Mouse (Mus musculus): ENCODE data around the gene Sumo1.

Sumo1 gene

DNA sequence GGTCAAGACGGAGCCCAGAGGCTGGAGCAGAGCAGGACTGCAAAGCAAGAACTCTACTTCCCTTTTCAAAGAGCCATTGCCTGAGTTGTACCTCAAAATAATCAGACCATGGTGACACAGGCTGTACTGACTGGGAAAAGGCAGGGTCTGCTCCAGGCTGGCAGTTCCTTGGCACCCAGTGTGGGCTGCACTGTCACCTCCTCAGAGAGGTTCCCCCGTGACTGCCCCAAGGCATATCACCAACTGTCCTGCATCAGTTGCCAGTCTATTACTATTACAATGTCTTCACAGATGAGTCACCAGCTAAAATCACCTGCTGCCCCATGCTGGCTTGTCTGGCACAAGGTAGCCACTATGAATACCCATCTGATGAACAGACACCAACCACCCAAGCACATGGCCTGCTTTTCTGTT, 77.0 kb downstream of the Sumo1 start:
- DNase-seq (ENCODE audit: low spot score) = no peak

DNA sequence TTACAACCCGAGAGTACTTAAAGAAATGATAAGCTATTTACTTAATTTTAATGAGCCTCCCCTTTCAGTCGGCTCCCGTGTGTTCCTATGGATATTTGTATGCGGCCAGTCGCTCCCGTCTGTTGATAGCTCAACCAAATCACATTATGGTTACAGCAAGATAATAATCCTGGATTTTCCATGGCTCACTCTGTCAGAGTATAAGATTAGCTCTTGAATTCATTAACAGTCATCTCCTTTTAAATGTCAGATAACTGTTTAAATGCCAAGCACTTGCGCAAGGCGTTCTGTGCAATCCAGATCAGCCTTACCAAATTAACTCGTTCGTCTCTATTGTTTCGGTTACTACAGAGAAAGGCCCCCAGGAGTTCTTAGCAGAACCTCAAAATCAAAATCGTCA, 77.8 kb downstream of the Sumo1 start:
- no peak for DNase-seq (ENCODE audit: low spot score)

DNA sequence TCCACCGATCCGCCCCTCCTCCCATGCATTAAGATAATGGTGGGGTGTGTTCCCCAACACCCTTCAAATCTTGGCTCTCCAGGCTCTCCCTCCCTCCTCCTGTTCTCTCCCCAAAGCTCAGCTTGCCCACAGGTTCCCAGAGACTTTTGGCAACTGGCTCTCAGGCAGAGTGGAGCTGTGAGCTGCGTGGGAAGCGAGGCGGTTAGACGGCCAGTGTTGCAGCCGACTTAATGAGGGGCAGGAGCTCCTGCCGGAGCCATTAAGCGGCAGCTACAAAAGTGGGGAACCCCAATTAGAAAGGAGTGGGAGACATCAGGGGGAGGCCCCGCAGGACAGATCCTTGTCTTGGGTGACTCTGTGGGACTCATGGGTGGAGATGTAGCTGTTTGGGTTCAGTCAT, 78.3 kb downstream of the Sumo1 start:
- DNase-seq (ENCODE audit: low spot score) = no peak

DNA sequence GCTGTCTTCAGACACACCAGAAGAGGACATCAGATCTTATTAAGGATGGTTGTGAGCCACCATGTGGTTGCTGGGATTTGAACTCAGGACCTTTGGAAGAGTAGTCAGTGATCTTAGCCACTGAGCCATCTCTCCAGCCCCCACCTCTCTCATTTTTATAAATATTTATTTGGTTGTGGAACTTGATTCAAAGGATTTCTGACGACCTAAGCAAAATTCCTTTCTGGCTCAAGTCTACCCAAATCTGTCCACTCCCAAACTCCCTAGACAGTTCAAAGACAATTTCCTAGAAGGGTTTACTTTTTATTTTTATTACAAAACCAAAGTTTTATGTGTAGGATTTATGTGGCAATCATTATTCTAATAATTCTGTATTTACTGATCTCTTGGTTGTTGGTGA, 81.4 kb downstream of the Sumo1 start:
- no peak for DNase-seq (ENCODE audit: low spot score)

DNA sequence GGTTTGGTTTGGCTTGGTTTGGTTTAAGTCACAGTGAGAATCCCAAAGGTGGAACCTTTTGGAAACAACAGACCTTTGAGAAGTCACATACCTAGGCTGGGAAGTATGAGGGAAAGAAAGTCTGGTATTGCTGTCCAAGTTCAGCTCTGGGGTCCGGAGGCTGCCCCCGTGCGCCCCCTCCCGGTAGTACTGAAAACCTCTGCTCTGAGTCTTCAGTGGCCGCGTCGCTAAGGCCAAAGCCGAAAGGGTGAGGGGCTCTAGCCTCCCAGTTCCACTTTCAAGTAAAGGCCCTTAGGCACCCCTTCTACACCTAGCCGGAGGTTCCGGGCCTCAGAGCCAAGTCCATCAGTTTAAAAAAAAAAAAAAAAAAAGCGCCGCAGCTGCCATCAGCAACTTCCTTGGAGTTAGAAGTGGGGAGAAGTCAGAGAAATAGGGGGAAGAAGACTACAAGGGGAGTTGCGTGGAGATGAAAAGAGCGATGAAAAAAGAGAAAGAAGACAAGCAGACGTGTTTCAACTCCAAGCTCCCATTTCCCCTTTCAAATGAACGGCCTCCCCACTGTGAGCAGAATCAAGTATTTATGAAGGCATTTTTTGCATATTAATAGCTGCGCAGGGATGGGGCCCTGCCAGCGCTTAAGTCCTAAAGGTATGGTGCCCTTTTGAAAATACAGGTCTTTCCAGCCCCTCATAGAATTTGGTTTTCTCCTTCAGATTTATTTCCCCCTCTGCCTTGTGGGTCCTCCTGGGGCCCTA, 85.8 kb downstream of the Sumo1 start:
- peak; percentile 83 for DNase-seq (ENCODE audit: low spot score)

DNA sequence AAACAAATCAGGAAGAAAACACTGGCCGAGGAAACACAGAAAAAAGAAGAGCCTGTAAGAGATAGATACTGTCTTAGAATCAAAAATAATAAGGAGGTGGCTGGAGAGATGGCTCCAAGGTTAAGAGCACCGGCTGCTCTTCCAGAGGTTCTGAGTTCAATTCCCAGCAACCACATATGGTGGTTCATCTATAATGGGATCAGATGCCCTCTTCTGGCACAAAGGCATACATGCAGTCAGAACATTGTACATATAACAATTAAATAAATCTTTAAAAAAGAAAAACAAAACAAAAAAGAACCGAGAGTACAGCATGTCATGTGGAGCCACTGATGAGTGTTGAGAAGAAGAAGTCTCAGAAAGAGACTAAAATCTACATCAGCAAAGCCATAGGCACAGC, 89.8 kb downstream of the Sumo1 start:
- DNase-seq (ENCODE audit: low spot score) = no peak

DNA sequence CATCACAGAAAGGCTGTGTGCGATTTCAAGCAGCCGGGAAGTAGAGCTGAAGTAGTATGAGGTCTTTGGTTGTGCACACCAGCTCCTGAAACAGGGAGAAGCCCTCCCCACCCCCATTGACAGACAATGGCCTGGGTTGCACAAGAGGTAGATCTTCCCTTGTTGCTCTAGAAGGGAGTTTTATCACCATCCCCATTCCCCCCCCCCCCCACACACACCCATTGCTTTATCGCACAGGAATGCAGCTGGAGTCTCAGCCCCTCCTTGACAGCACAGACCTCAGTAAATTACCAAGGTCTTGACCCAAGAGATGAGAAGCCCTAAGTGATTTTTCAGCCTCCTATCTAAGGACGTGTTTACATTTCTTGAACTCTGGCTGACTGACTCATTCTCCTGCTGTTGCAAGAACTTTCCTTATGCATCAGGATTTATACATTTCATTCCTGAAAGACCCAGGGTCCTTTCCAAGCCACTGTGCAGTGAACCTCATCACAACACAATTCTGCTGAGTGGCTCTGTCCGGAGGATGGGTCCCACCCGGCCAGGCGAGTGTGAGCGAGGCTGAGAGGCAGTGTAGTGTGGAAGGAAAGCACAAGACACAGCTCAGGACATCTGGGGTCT, 90.4 kb downstream of the Sumo1 start:
- DNase-seq (ENCODE audit: low spot score) = no peak

DNA sequence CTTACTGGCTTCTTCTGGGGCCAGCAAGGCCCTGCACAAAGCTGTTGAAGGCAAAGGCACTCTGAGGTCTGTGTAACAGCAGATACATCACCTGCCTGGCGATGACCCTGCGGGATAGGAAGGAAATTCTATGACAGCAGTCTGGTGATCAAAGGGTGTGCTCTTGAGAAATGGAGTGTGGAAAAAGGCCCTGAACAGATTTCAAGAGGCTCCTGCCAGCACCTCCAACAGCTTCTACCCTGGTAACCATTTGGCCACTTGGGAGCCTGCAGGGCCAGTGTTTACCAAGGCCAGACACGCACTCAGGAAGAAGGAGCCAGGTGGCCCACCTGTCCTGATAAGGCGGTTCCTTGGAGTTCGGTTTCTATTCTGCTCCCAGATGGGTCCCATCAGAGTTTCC, 91.3 kb downstream of the Sumo1 start:
- no peak for DNase-seq (ENCODE audit: low spot score)

DNA sequence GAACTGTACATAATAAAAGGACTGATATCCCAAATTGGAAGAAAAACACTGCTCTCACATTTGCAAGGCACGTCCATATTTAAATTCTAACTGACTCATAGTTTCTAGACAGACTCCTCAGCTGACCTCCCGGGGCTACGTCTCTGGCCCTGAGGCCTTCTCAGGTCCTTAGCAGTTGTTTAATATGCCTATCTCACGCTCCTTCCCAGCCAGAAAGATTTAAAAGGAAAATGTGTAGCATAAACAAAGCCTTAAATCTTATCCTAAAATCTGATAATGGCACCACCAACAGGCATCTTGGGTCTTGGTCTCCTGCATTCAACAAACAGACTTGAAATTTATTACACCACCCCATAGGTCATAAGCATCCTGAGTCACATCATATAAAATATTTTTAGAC, 91.9 kb downstream of the Sumo1 start:
- no peak for DNase-seq (ENCODE audit: low spot score)

DNA sequence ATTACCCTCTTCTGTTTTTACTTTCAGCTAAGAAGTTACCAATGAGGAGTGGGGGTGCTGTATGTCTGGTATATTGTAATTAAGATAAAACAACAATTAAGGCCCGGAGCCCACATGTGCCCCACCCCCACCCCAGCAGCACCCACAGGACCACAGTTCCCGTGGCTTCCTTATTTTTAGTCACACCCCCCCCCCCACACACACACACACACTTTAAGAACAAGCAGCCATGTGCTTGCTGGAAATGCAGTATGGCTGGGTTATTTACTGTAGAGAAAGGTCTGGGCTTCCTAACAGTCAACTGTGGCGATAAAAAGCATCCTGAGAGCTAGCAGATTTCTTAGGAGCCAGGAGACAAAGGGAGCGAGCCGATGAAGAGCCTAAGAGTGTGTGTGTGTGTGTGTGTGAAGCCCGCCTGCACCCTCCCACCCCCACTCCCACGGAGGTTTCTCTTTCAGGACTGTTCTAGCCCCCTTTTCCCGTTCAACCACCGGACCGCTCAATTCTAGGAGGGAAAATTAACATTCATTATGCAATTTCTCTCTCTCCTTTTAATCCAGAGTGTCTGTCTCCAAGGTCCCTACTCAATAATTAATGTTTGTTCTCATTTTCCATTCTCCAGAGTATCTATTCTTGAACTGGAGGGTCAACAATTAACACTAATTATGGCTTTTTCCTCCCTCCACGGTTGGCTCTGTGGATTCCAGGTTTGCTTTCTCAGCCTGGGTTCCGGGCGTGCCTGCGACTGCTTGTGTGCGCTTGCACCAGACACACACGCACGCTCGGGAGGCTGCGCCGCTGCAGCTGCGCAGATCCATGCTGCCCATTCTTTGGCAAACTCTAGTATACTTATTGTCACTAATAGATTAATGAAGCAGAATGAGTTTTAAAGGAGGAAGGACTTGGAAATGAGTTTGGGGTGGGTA, 96.1 kb downstream of the Sumo1 start:
- no peak for DNase-seq (ENCODE audit: low spot score)

DNA sequence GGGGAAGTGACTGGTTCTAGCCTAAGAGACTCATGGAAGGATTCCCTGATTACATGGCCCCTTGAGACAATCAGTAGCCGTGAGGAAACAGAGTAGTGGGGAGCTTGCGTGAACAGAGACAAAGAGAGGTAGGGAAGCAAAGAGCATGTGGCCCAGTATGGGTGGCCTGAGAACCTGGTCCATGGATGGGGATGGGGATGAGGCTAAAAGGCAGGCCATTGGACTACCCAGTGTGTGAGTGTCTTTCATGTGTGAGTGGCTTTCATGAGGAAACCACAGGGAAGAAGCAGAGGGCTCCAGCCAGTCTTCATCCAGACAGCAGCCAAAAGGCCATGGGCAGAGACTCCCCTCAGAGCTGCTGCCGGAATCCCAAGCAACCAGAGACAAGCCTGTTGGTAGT, 96.8 kb downstream of the Sumo1 start:
- DNase-seq (ENCODE audit: low spot score) = no peak

DNA sequence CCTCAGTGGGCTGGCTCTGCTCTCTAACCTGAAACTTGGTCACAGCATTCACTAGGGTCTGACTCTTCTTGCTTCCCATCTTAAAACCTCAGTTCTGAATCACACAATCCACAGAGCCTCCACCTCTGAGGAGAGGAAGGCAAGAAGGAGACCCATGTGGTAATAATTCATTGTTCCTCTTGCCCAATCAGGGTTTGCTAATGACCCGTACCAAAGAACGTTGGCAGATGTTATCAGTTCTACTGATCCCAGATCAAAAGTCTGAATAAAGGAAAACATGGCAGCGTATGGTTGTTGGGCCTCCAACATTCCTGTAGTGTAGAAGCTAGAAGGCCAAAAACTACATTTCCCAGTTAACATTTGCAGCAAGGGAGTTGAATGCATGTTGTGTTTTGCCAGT, 99.1 kb downstream of the Sumo1 start:
- DNase-seq (ENCODE audit: low spot score) = no peak

DNA sequence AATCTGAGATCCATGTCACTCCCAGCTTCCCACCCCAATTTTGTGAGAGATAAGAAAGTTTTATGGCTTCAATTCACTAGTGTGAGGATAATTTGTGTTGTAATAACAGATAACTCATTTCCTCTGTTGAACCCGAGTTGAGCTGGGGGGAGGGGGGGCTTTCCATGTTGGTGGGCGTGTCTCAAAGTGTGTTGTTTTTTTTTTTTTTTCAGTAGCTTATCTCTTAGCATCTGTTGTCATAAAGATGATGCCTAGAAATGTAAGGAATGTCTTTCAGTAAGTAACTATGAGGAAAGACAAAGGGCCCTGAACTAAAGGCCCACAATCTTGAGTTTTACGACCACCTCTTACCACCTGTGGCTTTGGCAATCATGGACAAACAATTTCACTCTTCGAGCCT, 99.9 kb downstream of the Sumo1 start:
- DNase-seq (ENCODE audit: low spot score) = no peak

DNA sequence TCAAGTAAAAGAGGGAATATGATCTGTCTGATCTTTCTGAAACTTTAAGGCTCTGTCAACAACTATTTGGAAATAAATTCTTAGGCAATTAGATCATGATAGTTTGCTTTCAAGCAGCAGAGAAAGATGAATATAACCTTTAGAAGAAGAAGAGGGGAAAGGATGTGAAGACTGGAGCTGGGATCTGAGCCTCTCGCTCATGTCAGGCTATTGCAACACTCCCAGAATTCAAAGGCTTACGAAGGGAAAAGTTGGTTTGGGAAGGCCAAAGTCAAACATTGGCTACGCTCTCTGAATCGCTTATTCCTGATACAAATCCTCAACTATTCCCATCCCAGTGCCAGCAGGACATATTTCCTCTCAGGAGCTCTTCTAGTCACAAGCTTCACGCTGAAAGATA, 101.3 kb downstream of the Sumo1 start:
- no peak for DNase-seq (ENCODE audit: low spot score)

DNA sequence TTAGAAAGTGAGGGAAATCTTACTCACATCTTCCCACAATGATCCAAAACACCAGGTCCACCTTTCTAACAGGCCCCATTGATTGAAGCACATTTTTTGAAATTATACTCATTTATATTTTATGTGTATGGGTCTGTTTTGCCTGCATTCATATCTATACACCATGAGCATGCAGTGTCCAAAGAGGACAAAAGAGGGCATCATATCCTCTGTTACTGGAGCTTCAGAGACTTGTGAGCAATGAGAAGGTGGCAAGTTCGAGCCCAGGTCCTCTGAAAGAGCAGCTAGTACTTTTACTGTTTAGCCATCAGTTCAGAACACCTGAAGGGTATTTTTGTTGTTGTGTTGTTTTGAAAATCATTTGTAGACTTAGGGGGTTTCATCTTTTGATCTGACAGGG, 102.4 kb downstream of the Sumo1 start:
- DNase-seq (ENCODE audit: low spot score) = no peak

DNA sequence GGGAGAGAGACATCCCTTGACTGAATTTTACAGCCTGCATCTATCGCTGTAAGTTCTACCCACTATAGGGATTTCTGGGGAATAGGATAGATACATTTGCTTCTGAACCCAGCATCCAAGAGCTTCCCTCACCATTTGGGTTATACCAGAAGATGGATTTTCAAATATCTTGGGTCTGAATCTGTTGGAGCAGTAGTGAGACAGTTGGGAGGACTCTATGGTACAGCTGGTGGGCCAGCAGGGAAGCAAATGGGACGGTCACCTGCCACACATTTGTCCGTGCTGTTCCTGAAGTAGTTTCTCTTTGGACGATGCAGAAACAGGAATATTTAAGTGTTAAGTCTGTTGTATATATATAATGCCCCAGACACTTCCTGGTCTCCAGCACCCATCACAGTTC, 103.1 kb downstream of the Sumo1 start:
- DNase-seq (ENCODE audit: low spot score) = no peak

DNA sequence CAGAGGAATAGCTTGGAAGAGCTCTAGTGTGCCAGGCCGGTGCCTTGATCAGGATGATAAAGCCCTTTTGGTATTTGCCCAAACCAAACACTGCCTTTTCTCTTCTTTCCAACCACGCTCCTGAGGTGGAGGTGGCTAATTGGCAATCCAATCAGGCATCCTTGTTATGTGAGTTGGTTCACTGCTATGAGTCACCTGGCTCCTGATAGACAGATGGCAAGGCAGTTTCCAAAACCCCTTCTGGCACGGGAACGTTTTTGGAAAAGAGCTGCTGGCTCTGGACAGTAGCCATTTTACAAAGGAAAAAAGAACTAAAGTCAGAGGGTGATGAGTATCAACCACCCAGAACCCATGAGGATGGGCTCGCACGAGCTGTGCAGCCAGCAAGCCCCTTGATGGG, 103.7 kb downstream of the Sumo1 start:
- DNase-seq (ENCODE audit: low spot score) = no peak

DNA sequence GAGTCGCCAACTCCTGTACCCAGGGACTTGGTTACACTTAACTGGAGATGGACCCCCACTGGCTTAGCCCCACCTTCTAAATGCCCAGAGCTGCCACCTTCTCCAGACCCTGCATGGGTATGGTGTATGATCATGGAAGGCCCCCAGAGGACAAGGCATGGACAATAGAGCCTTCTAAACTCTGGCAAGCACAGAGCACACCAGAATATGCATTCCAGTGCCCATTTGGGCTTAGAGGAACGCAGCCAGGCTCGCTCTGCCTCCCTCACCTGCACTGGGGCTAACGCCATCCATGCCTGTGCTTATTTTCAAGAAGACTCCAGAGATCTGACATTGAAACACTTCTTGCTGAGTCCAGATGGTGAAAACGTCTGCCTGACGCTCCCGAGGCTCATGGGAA, 104.4 kb downstream of the Sumo1 start:
- DNase-seq (ENCODE audit: low spot score) = no peak

DNA sequence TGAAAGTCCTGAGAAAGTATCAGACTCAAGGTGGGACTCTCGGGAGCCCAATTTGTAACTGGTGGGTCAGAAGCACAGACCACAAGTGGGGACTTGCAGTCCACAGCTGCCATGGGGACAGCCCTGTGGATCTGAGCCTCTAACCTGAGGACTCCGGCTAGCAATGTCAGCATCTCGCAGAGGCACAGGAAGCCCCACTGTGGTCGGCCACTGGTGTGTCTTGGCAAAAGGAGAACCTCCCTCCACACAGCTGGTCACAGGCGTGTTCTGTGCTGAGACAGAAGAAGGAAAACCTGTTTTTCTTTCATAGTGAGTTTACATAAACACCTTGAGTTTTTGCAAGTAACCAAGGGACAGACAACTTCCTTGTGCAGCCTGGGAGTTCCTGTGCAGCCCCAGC, 104.8 kb downstream of the Sumo1 start:
- no peak for DNase-seq (ENCODE audit: low spot score)

DNA sequence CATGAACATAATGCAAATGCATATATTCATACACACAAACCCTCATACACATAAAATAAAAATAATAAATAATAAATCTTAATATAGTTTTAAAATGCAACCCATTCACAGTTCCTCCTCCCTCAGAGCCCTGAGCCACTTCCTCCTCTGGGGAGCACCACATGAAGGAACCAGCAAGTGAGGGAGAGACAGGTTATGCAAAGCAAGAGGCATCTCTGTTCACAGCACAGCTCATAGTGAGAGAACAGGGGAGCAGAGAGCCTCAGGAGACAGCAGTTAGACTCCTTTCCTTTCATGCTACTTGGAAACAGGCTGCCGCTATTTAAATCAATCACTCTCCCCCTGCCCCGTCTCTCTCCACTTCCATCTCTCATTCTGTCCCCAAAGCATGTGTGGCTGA, 107.1 kb downstream of the Sumo1 start:
- DNase-seq (ENCODE audit: low spot score) = no peak

DNA sequence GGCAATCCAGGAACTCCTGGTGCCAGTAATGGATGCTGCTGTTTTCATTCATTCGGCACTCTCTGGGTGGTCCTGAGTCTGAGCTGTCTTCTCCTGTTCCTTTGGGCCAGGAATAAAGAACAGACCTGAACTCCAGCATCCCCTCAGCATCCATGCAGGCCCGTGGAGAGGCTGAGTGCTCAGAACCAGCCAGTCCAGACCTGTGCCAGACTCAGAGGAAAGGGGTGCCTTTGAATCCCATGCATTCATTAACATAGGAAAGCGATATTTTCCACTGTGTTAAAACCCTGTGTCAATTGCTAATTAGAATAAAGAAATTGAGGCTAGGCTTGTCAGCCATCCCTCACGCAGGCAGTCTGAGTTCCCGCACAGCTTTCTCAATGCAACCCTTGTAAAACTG, 116.9 kb downstream of the Sumo1 start:
- DNase-seq (ENCODE audit: low spot score) = no peak

DNA sequence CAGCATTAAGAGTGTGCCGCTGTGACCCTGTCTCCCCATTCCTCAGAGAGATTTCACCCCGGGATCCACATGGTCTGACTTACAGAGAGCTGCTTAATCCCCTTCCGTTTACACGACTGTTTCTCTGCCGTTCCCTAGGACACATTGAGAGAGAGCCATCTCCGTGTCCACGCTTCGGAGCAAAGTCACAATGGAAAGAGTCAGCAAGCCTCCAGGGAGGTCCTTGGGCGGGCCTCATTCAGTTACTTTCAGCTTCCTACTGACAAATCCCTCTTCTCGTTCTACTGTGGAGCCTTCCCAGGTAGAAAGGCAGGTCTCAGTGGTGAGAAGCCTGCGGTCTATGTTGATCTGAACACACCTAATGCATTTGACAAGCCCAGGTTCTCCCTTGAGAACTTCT, 119.6 kb downstream of the Sumo1 start:
- DNase-seq (ENCODE audit: low spot score) = no peak

DNA sequence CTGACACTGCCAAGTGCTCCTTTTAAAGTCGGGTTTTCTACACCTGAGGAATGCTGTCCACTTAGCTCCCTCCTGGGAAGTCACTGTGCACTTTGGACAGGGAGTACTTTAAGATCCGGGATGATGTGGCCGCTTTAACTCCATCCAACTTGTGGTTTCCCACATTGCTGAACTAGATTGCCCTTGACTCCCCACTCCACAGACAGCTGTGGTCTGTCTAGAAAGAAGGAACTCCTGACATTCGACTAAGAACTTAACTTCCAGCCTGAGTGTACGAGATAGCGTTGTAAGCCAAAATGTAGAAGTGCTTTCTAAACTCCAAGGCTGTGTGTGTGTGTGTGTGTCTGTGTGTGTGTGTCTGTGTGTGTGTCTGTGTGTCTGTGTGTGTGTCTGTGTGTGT, 120.4 kb downstream of the Sumo1 start:
- DNase-seq (ENCODE audit: low spot score) = no peak

All from urinary bladder, postnatal 25 days (tissue).